9 mouse cellular contexts compared by ENCODE assay signal in the genomic region with DNA sequence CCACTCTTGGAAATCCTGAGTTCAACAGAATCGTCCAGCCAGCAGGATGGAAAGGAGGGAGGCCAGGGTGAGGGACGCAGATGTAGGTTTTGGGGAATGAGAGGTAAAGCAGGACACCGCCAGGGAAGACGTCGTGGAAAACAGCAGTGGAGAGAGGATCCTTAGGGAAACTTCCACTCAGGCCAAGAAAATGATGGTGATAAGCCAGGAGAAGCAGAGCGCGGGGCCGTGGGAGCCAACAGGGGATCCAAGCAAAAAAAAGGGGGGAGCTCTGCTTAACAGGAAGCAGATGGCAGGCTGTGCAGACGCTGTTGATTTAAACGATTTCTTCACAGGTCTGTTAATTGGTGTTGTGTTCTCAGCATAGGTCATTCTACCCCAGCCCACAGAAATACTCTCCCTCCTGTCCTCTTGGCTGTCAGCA. TPM values are rescaled to one million over a fixed set of nuclear protein-coding genes. Genes with fewer than 3 reads are reported as not detected.
A peak's percentile ranks its signal among the peaks of the same experiment; 100 is the strongest.
DNase-seq lines count a peak whose midpoint lies in the region; ATAC-seq and TF ChIP-seq lines count a peak whose summit lies in the region.
"Had no signal": no experiment of that assay in that cellular context is flagged by ENCODE, and none has a peak within 500 bp of the region (broad histone marks: within the 10 kb centered on the region; RNA-seq: fewer than 3 reads in every experiment).

No protein-coding gene starts in this region.

- peak overlapping the region; percentile 10; the same call in 1 of the 2 replicates for H3K27ac ChIP-seq in lung, embryonic 14.5 days (ENCODE audit: low read depth)
- H3K27ac ChIP-seq in embryonic facial prominence, embryonic 12.5 days = peak overlapping the region; percentile 67
- no peak overlapping the region for H3K27ac ChIP-seq in forebrain, postnatal 0 days (ENCODE audit: low read depth, low read length)
- peak overlapping the region; percentile 50 for H3K27ac ChIP-seq in limb, embryonic 14.5 days (replicated peaks; ENCODE audit: low read depth, low read length)
- H3K27ac ChIP-seq: midbrain, embryonic 12.5 days had no signal

- no peaks in the 10 kb centered on the region for H3K9me3 ChIP-seq in lung, embryonic 14.5 days (ENCODE audit: low read depth, low read length)
- no peaks in the 10 kb centered on the region for H3K9me3 ChIP-seq in embryonic facial prominence, embryonic 12.5 days
- no peaks in the 10 kb centered on the region for H3K9me3 ChIP-seq in forebrain, postnatal 0 days (ENCODE audit: low read length)
- H3K9me3 ChIP-seq in limb, embryonic 14.5 days (ENCODE audit: control insufficient read depth, low read length) = no peaks in the 10 kb centered on the region
- H3K9me3 ChIP-seq: midbrain, embryonic 12.5 days had no signal

- ATAC-seq in lung, embryonic 14.5 days (ENCODE audit: insufficient read depth) = no peak
- ATAC-seq in embryonic facial prominence, embryonic 12.5 days (ENCODE audit: insufficient number of reproducible peaks, insufficient read depth, low FRiP score, low TSS enrichment) = peak; percentile 42; the same call in 1 of the 2 replicates
- ATAC-seq in forebrain, postnatal 0 days = peak; percentile 48; the same call in 1 of the 2 replicates
- ATAC-seq in limb, embryonic 14.5 days (ENCODE audit: low FRiP score, low read depth) = peak; percentile 54

- H3K4me3 ChIP-seq in lung, embryonic 14.5 days (ENCODE audit: low read depth, low read length) = no peak overlapping the region
- no peak overlapping the region for H3K4me3 ChIP-seq in embryonic facial prominence, embryonic 12.5 days
- no peak overlapping the region for H3K4me3 ChIP-seq in forebrain, postnatal 0 days (ENCODE audit: low read depth, low read length)
- H3K4me3 ChIP-seq in limb, embryonic 14.5 days (replicated peaks; ENCODE audit: low read length) = no peak overlapping the region
- H3K4me3 ChIP-seq: midbrain, embryonic 12.5 days had no signal

- no peak overlapping the region for H3K4me2 ChIP-seq in lung, embryonic 14.5 days
- H3K4me2 ChIP-seq in embryonic facial prominence, embryonic 12.5 days (replicated peaks) = no peak overlapping the region
- no peak overlapping the region for H3K4me2 ChIP-seq in forebrain, postnatal 0 days (ENCODE audit: low read depth)
- H3K4me2 ChIP-seq in limb, embryonic 14.5 days (replicated peaks; ENCODE audit: low read depth, low read length, severe bottlenecking) = peak overlapping the region; percentile 23; the same call in 1 of the 2 replicates
- H3K4me2 ChIP-seq: midbrain, embryonic 12.5 days had no signal

- peaks cover 13% of the 10 kb centered on the region for H3K4me1 ChIP-seq in lung, embryonic 14.5 days (ENCODE audit: insufficient read depth)
- H3K4me1 ChIP-seq in embryonic facial prominence, embryonic 12.5 days = peaks cover 33% of the 10 kb centered on the region
- H3K4me1 ChIP-seq in forebrain, postnatal 0 days (ENCODE audit: insufficient read depth) = peaks cover 11% of the 10 kb centered on the region; the same call in 1 of the 2 replicates
- peaks cover 34% of the 10 kb centered on the region for H3K4me1 ChIP-seq in limb, embryonic 14.5 days (ENCODE audit: control insufficient read depth, insufficient read depth, low read length)

- peak; percentile 45 for DNase-seq in lung, embryonic 14.5 days
- DNase-seq in lung, postnatal 36 days = no peak
- peak; percentile 33 for DNase-seq in forebrain, postnatal 0 days
- peak; percentile 83 for DNase-seq in limb, embryonic 14.5 days (ENCODE audit: low spot score)
- DNase-seq in layer of hippocampus, postnatal 14 days (ENCODE audit: low spot score in 2 of 2) = no peak
- DNase-seq in layer of hippocampus, adult 18-20 months (ENCODE audit: low spot score in 2 of 2) = no peak

- TF ChIP-seq POLR2A in limb, embryonic 14.5 days (IDR thresholded peaks at IDR 0.05; ENCODE audit: borderline replicate concordance, extremely low read depth, insufficient read depth, insufficient read length) = no peak

- no peaks in the 10 kb centered on the region for H3K27me3 ChIP-seq in lung, embryonic 14.5 days (ENCODE audit: insufficient read depth, low read length)
- H3K27me3 ChIP-seq in embryonic facial prominence, embryonic 12.5 days = no peaks in the 10 kb centered on the region
- no peaks in the 10 kb centered on the region for H3K27me3 ChIP-seq in forebrain, postnatal 0 days (ENCODE audit: insufficient read depth, low read length)
- H3K27me3 ChIP-seq in limb, embryonic 14.5 days (ENCODE audit: control insufficient read depth, insufficient read depth, low read length) = no peaks in the 10 kb centered on the region
- H3K27me3 ChIP-seq: midbrain, embryonic 12.5 days had no signal

- 38% methylated on average over 10 of the region's 10 CpGs for WGBS in lung, embryonic 14.5 days
- WGBS in embryonic facial prominence, embryonic 12.5 days = 23% methylated on average over 10 of the region's 10 CpGs
- WGBS in forebrain, postnatal 0 days = 41% methylated on average over 10 of the region's 10 CpGs
- 21% methylated on average over 10 of the region's 10 CpGs for WGBS in limb, embryonic 14.5 days

- H3K36me3 ChIP-seq in lung, embryonic 14.5 days (ENCODE audit: insufficient read depth) = peaks cover 12% of the 10 kb centered on the region
- peaks cover 17% of the 10 kb centered on the region for H3K36me3 ChIP-seq in embryonic facial prominence, embryonic 12.5 days
- H3K36me3 ChIP-seq in forebrain, postnatal 0 days (ENCODE audit: insufficient read depth) = peaks cover 10% of the 10 kb centered on the region; the same call in 1 of the 2 replicates
- peaks cover 20% of the 10 kb centered on the region; the same call in 1 of the 2 replicates for H3K36me3 ChIP-seq in limb, embryonic 14.5 days (ENCODE audit: control insufficient read depth, insufficient read depth, low read length)

- no peak for TF ChIP-seq CTCF in lung, embryonic 14.5 days (IDR thresholded peaks at IDR 0.05; ENCODE audit: low read depth)
- TF ChIP-seq CTCF in forebrain, postnatal 0 days (IDR thresholded peaks at IDR 0.05; ENCODE audit: low read depth) = no peak

- H3K9ac ChIP-seq in lung, embryonic 14.5 days = no peak overlapping the region
- H3K9ac ChIP-seq in embryonic facial prominence, embryonic 12.5 days = no peak overlapping the region
- no peak overlapping the region for H3K9ac ChIP-seq in forebrain, postnatal 0 days
- H3K9ac ChIP-seq in limb, embryonic 14.5 days (ENCODE audit: low read depth, low read length, severe bottlenecking) = no peak overlapping the region
- H3K9ac ChIP-seq: midbrain, embryonic 12.5 days had no signal

RNA-seq across cellular contexts. Expression of a gene that starts 5.0 kb away (rescaled TPM):
- polyA plus RNA-seq in lung, embryonic 14.5 days (2014; fragmentation: Nextera tagmentation; extraction: Ambion mirVana) = not detected in 2 replicates
- polyA plus RNA-seq in embryonic facial prominence, embryonic 12.5 days (2016; fragmentation: Nextera tagmentation; extraction: Ambion mirVana) = not detected in 2 replicates
- not detected in 2 replicates for total RNA-seq in forebrain, postnatal 0 days (2014; rRNA removed)
- polyA plus RNA-seq in forebrain, postnatal 0 days (2015; fragmentation: Nextera tagmentation; extraction: Ambion mirVana) = not detected in 2 replicates
- polyA plus RNA-seq in limb, embryonic 14.5 days (2012; rRNA removed) = 0.14 TPM in 1 of 2 replicates, not detected in the other
- polyA plus RNA-seq in limb, embryonic 14.5 days (2014; fragmentation: Nextera tagmentation; extraction: Ambion mirVana) = not detected in 2 replicates
- total RNA-seq in layer of hippocampus, postnatal 14 days (2021) = not detected
- total RNA-seq in layer of hippocampus, adult 18-20 months (2021) = not detected
- total RNA-seq: layer of hippocampus, adult 8-10 months had no signal
- polyA plus RNA-seq: midbrain, embryonic 12.5 days had no signal

RNA-seq across cellular contexts. Expression of a gene that starts 20.2 kb away (rescaled TPM):
- 81.7 and 83.8 TPM in 2 replicates for polyA plus RNA-seq in lung, embryonic 14.5 days (2014; fragmentation: Nextera tagmentation; extraction: Ambion mirVana)
- 64.9 and 68.4 TPM in 2 replicates for polyA plus RNA-seq in embryonic facial prominence, embryonic 12.5 days (2016; fragmentation: Nextera tagmentation; extraction: Ambion mirVana)
- total RNA-seq in forebrain, postnatal 0 days (2014; rRNA removed) = 11.3 and 15.5 TPM in 2 replicates
- polyA plus RNA-seq in forebrain, postnatal 0 days (2015; fragmentation: Nextera tagmentation; extraction: Ambion mirVana) = 21.4 and 27.9 TPM in 2 replicates
- 50.7 and 66.4 TPM in 2 replicates for polyA plus RNA-seq in limb, embryonic 14.5 days (2012; rRNA removed)
- polyA plus RNA-seq in limb, embryonic 14.5 days (2014; fragmentation: Nextera tagmentation; extraction: Ambion mirVana) = 69.0 and 72.8 TPM in 2 replicates
- total RNA-seq in layer of hippocampus, postnatal 14 days (2021) = 10 to 100 TPM; 22.3 to 24.3 TPM
- total RNA-seq in layer of hippocampus, adult 18-20 months (2021) = 10 to 100 TPM; 20.6 to 22.4 TPM

Comparison
In these comparisons a context has a peak if more than half of its experiments do, and no peak if none do; other contexts are left out.
1. DNase-seq: peak in lung, embryonic 14.5 days (single experiment), forebrain, postnatal 0 days (single experiment) and limb, embryonic 14.5 days (single experiment); none in lung, postnatal 36 days (single experiment), layer of hippocampus, postnatal 14 days (0 of 2) and layer of hippocampus, adult 18-20 months (0 of 2).